Mouse (Mus musculus): Measurements from ENCODE around the gene Edar. TPM values are rescaled to one million over a fixed set of nuclear protein-coding genes. Genes with fewer than 3 reads are reported as not detected.
A peak's percentile ranks its signal among the peaks of the same experiment; 100 is the strongest.

The Edar gene
- total RNA-seq, 2 experiments from 2014 or later: 0.64 to 0.65 TPM

GRCm38 (mm10) chr10:58652418-58653394 lies 22.7 kb downstream of the Edar start:
- intact Hi-C loops (cut with DNase I): loop anchor here (1.0 kb wide), 1 partner anchor 23 kb away; the partner anchor contains the start of gene Edar
- peak; percentile 57 to 71 for DNase-seq

GRCm38 (mm10) chr10:58652045-58652417 lies 23.4 kb downstream of the Edar start:
- intact Hi-C loops (cut with DNase I): no loop called here
- no peak for DNase-seq

- no peak for DNase-seq
- intact Hi-C loops (cut with DNase I): no loop called here
Observed at GRCm38 (mm10) chr10:58651270-58652042, 24.0 kb downstream of the Edar start.

- intact Hi-C loops (cut with DNase I): no loop called here
- no peak for DNase-seq
Observed at GRCm38 (mm10) chr10:58648787-58649186, 26.7 kb downstream of the Edar start.

GRCm38 (mm10) chr10:58644671-58645070 lies 30.8 kb downstream of the Edar start:
- intact Hi-C loops (cut with DNase I): no loop called here
- DNase-seq: no peak

- intact Hi-C loops (cut with DNase I): no loop called here
Observed at GRCm38 (mm10) chr10:58644194-58644593, 31.3 kb downstream of the Edar start.

GRCm38 (mm10) chr10:58643001-58643400 lies 32.5 kb downstream of the Edar start:
- no peak for DNase-seq
- intact Hi-C loops (cut with DNase I): no loop called here

More at GRCm38 (mm10) chr10:58644194-58644593, 31.3 kb downstream of the Edar start:
- DNase-seq: no peak

- intact Hi-C loops (cut with DNase I): no loop called here
- no peak for DNase-seq
Observed at GRCm38 (mm10) chr10:58641631-58642030, 33.8 kb downstream of the Edar start.

GRCm38 (mm10) chr10:58640446-58641400 lies 34.7 kb downstream of the Edar start:
- intact Hi-C loops (cut with DNase I): no loop called here

GRCm38 (mm10) chr10:58639291-58639690 lies 36.2 kb downstream of the Edar start:
- intact Hi-C loops (cut with DNase I): no loop called here

More at GRCm38 (mm10) chr10:58640446-58641400, 34.7 kb downstream of the Edar start:
- no peak for DNase-seq

GRCm38 (mm10) chr10:58636431-58637080 lies 38.9 kb downstream of the Edar start:
- intact Hi-C loops (cut with DNase I): no loop called here
- DNase-seq: no peak

More at GRCm38 (mm10) chr10:58639291-58639690, 36.2 kb downstream of the Edar start:
- peak; percentile 45 to 48 for DNase-seq

GRCm38 (mm10) chr10:58633507-58633906 lies 41.9 kb downstream of the Edar start:
- DNase-seq: no peak
- intact Hi-C loops (cut with DNase I): no loop called here

GRCm38 (mm10) chr10:58627569-58627968 lies 47.9 kb downstream of the Edar start:
- peak in 1 of 2 experiments; percentile 63 for DNase-seq
- intact Hi-C loops (cut with DNase I): no loop called here

- intact Hi-C loops (cut with DNase I): loop anchor here (5.0 kb wide), 1 partner anchor 63 kb away; no protein-coding TSS in a partner anchor
Observed at GRCm38 (mm10) chr10:58624848-58625711, 50.4 kb downstream of the Edar start.

GRCm38 (mm10) chr10:58619266-58619665 lies 56.2 kb downstream of the Edar start:
- no peak for DNase-seq
- intact Hi-C loops (cut with DNase I): no loop called here

More at GRCm38 (mm10) chr10:58624848-58625711, 50.4 kb downstream of the Edar start:
- DNase-seq: no peak

GRCm38 (mm10) chr10:58618501-58619216 lies 56.8 kb downstream of the Edar start:
- intact Hi-C loops (cut with DNase I): no loop called here
- DNase-seq: no peak

- no peak for DNase-seq
- intact Hi-C loops (cut with DNase I): no loop called here
Observed at GRCm38 (mm10) chr10:58616565-58616964, 58.9 kb downstream of the Edar start.

- intact Hi-C loops (cut with DNase I): no loop called here
- DNase-seq: no peak
Observed at GRCm38 (mm10) chr10:58614601-58615000, 60.9 kb downstream of the Edar start.
